Mouse (Mus musculus) heart, embryonic 16.5 days (tissue): Measurements from ENCODE around the gene Tbc1d22b. TPM values are rescaled to one million over a fixed set of nuclear protein-coding genes. Genes with fewer than 3 reads are reported as not detected.
"Not testable (repeated sequence)": the region's sequence is repeated elsewhere in the genome, so short reads cannot be mapped to it uniquely, and the experiment has no call there.

ENCODE experiments used
- ATAC-seq: fragments of 200-750 bp; cut with Nextera tagmentation; replicated peaks from 2 replicates; pipeline ENCODE4 v1.8.0; 2017; ENCODE audit warnings: moderate number of reproducible peaks; ENCODE audit not compliant: insufficient read depth, low FRiP score; ENCODE audit errors: extremely low read depth
- H3K27ac ChIP-seq: fragments of 300-500 bp; sonication (generic); 2 replicates; pipeline ENCODE4 v1.5.1; 2014; ENCODE audit warnings: mild to moderate bottlenecking, low read length, control low read depth, moderate library complexity
- H3K27me3 ChIP-seq: fragments of 300-500 bp; sonication (generic); 2 replicates; pipeline ENCODE4 v1.6.1; 2014; ENCODE audit warnings: low read length, mixed read lengths; ENCODE audit not compliant: control insufficient read depth, insufficient read depth
- H3K36me3 ChIP-seq: fragments of 300-500 bp; sonication (generic); 2 replicates; pipeline ENCODE4 v1.6.1; 2014; ENCODE audit not compliant: control insufficient read depth, insufficient read depth
- H3K4me1 ChIP-seq: fragments of 300-500 bp; sonication (generic); 2 replicates; pipeline ENCODE4 v1.6.1; 2014; ENCODE audit warnings: low read length, mixed read lengths; ENCODE audit not compliant: control insufficient read depth, insufficient read depth
- H3K4me2 ChIP-seq: fragments of 300-500 bp; sonication (generic); 2 replicates; pipeline ENCODE4 v1.6.1; 2014; ENCODE audit warnings: low read depth, mild to moderate bottlenecking, control low read depth, low read length
- H3K4me3 ChIP-seq: fragments of 300-500 bp; sonication (generic); 2 replicates; pipeline ENCODE4 v1.5.1; 2014; ENCODE audit warnings: mild to moderate bottlenecking, control low read depth, low read length
- H3K9ac ChIP-seq: fragments of 300-500 bp; sonication (generic); 2 replicates; pipeline ENCODE4 v1.6.1; 2014; ENCODE audit warnings: low read length, control low read depth
- H3K9me3 ChIP-seq: fragments of 300-500 bp; sonication (generic); replicated peaks from 2 replicates; pipeline ENCODE4 v1.6.1; 2016; ENCODE audit warnings: low read length; ENCODE audit not compliant: control insufficient read depth
- WGBS: fragments of 180-500 bp; shearing (Covaris S2); extraction: QIAGEN DNeasy Blood & Tissue Kit; methylation state at CpG from one replicate; pipeline ENCODE4 v1.1.7; 2014; 5-methylcytosine and 5-hydroxymethylcytosine counted together
- polyA plus RNA-seq: library from polyadenylated mRNA; unstranded; fragments of >200 nt; fragmentation: Nextera tagmentation; extraction: Ambion mirVana; gene quantifications from 2 replicates; pipeline ENCODE4 v1.2.1, GENCODE M21; 2015

Tbc1d22b gene
- polyA plus RNA-seq, 1 experiment from 2014 or later: 9.9 TPM

GRCm38 (mm10) chr17:29510691-29511090, 38.9 kb upstream of the Tbc1d22b start:
- H3K4me2 ChIP-seq: no peak overlapping the region
- H3K36me3 ChIP-seq: no peaks in the 10 kb centered on the region
- no peaks in the 10 kb centered on the region; the same call in 1 of the 2 replicates for H3K4me1 ChIP-seq
- no peaks in the 10 kb centered on the region for H3K27me3 ChIP-seq
- no peak overlapping the region for H3K9ac ChIP-seq
- no peak overlapping the region for H3K27ac ChIP-seq
- WGBS: 56% methylated on average over 8 of the region's 8 CpGs
- no peaks in the 10 kb centered on the region for H3K9me3 ChIP-seq
- no peak overlapping the region for H3K4me3 ChIP-seq
- no peak for ATAC-seq

- 34% methylated on average over 13 of the region's 13 CpGs for WGBS
- H3K9me3 ChIP-seq: no peaks in the 10 kb centered on the region
- no peak overlapping the region for H3K4me2 ChIP-seq
- no peak overlapping the region for H3K9ac ChIP-seq
- H3K36me3 ChIP-seq: no peaks in the 10 kb centered on the region
- H3K4me1 ChIP-seq: no peaks in the 10 kb centered on the region; the same call in 1 of the 2 replicates
- no peak overlapping the region for H3K27ac ChIP-seq
- ATAC-seq: peak; percentile 77
- H3K27me3 ChIP-seq: no peaks in the 10 kb centered on the region
- no peak overlapping the region for H3K4me3 ChIP-seq
Measured at GRCm38 (mm10) chr17:29513044-29513730, 36.4 kb upstream of the Tbc1d22b start.

GRCm38 (mm10) chr17:29514435-29514834, 35.1 kb upstream of the Tbc1d22b start:
- no peak for ATAC-seq
- Histone ChIP-seq H3K9ac (no peak overlapping the region), H3K4me2 (no peak overlapping the region), H3K27me3 (no peaks in the 10 kb centered on the region), H3K27ac (no peak overlapping the region), H3K9me3 (no peaks in the 10 kb centered on the region), H3K36me3 (no peaks in the 10 kb centered on the region), H3K4me3 (no peak overlapping the region), H3K4me1 (no peaks in the 10 kb centered on the region; the same call in 1 of the 2 replicates)
- WGBS: 3% methylated on average over 11 of the region's 11 CpGs

GRCm38 (mm10) chr17:29518665-29519064, 30.9 kb upstream of the Tbc1d22b start:
- not testable (repeated sequence) for H3K9ac ChIP-seq, H3K27me3 ChIP-seq, H3K4me3 ChIP-seq, ATAC-seq, H3K4me2 ChIP-seq, H3K27ac ChIP-seq, H3K4me1 ChIP-seq, H3K36me3 ChIP-seq, H3K9me3 ChIP-seq
- WGBS: 81% methylated on average over 5 of the region's 5 CpGs

- no peaks in the 10 kb centered on the region for H3K36me3 ChIP-seq
- no peaks in the 10 kb centered on the region for H3K4me1 ChIP-seq
- H3K4me2 ChIP-seq: no peak overlapping the region
- H3K27me3 ChIP-seq: no peaks in the 10 kb centered on the region
- H3K9me3 ChIP-seq: no peaks in the 10 kb centered on the region
- WGBS: 72% methylated on average over 8 of the region's 8 CpGs
- no peak overlapping the region for H3K4me3 ChIP-seq
- no peak overlapping the region for H3K9ac ChIP-seq
- H3K27ac ChIP-seq: no peak overlapping the region
- ATAC-seq: no peak
Measured at GRCm38 (mm10) chr17:29519731-29520130, 29.9 kb upstream of the Tbc1d22b start.

- Histone ChIP-seq H3K27me3 (no peaks in the 10 kb centered on the region), H3K4me2 (no peak overlapping the region), H3K36me3 (no peaks in the 10 kb centered on the region), H3K4me1 (no peaks in the 10 kb centered on the region), H3K4me3 (no peak overlapping the region), H3K27ac (no peak overlapping the region), H3K9me3 (peaks cover 7% of the 10 kb centered on the region), H3K9ac (no peak overlapping the region)
- 81% methylated on average over 2 of the region's 2 CpGs for WGBS
- ATAC-seq: no peak
Measured at GRCm38 (mm10) chr17:29525613-29526012, 24.0 kb upstream of the Tbc1d22b start.

GRCm38 (mm10) chr17:29528568-29529187, 20.9 kb upstream of the Tbc1d22b start:
- Histone ChIP-seq H3K4me1 (peaks cover 5% of the 10 kb centered on the region), H3K9me3 (peaks cover 7% of the 10 kb centered on the region), H3K27me3 (no peaks in the 10 kb centered on the region), H3K36me3 (no peaks in the 10 kb centered on the region), H3K4me3 (no peak overlapping the region), H3K4me2 (no peak overlapping the region), H3K27ac (no peak overlapping the region), H3K9ac (no peak overlapping the region)
- ATAC-seq: no peak
- 75% methylated on average over 8 of the region's 8 CpGs for WGBS

GRCm38 (mm10) chr17:29530508-29530907, 19.1 kb upstream of the Tbc1d22b start:
- Histone ChIP-seq H3K27me3 (no peaks in the 10 kb centered on the region), H3K4me2 (no peak overlapping the region), H3K36me3 (no peaks in the 10 kb centered on the region), H3K27ac (no peak overlapping the region), H3K4me3 (no peak overlapping the region), H3K9ac (no peak overlapping the region), H3K9me3 (peaks cover 7% of the 10 kb centered on the region), H3K4me1 (peaks cover 5% of the 10 kb centered on the region)
- WGBS: 66% methylated on average over 6 of the region's 6 CpGs
- ATAC-seq: no peak

- H3K27me3 ChIP-seq: no peaks in the 10 kb centered on the region
- no peak for ATAC-seq
- peaks cover 5% of the 10 kb centered on the region for H3K4me1 ChIP-seq
- H3K9me3 ChIP-seq: no peaks in the 10 kb centered on the region
- no peak overlapping the region; the same call in 1 of the 2 replicates for H3K27ac ChIP-seq
- no peaks in the 10 kb centered on the region for H3K36me3 ChIP-seq
- H3K9ac ChIP-seq: no peak overlapping the region
- no peak overlapping the region for H3K4me2 ChIP-seq
- H3K4me3 ChIP-seq: no peak overlapping the region
- WGBS: 75% methylated on average over 9 of the region's 9 CpGs
Measured at GRCm38 (mm10) chr17:29531278-29531677, 18.3 kb upstream of the Tbc1d22b start.
